15 mouse cellular contexts compared by ENCODE assay signal in genomic region chr13:40910047-40910446, GRCm38 (mm10).
"Had no signal": no experiment of that assay in that cellular context is flagged by ENCODE, and none has a peak within 500 bp of the region (broad histone marks: within the 10 kb centered on the region; RNA-seq: fewer than 3 reads in every experiment).

No protein-coding gene starts in this region.

- H3K27me3 ChIP-seq: kidney, embryonic 15.5 days; limb, embryonic 15.5 days; liver, embryonic 15.5 days; neural tube, embryonic 13.5 days; stomach, embryonic 15.5 days had no signal

- ATAC-seq: inflammation-experienced regulatory T-cells, adult 6 months; midbrain, embryonic 16.5 days had no signal

- H3K4me3 ChIP-seq: kidney, embryonic 15.5 days; limb, embryonic 15.5 days; liver, embryonic 15.5 days; midbrain, embryonic 12.5 days; neural tube, embryonic 13.5 days; stomach, embryonic 15.5 days had no signal

- H3K27ac ChIP-seq: kidney, embryonic 15.5 days; limb, embryonic 15.5 days; liver, embryonic 15.5 days; midbrain, embryonic 12.5 days; neural tube, embryonic 13.5 days; stomach, embryonic 15.5 days had no signal

- DNase-seq: kidney, adult 18-20 months; kidney, postnatal 36 days; layer of hippocampus, adult 9-11 months; layer of hippocampus, postnatal 36 days; lung, embryonic 14.5 days; retina, postnatal 1 day; thymus, postnatal 36 days had no signal

- H3K4me1 ChIP-seq: neural tube, embryonic 13.5 days; stomach, embryonic 15.5 days had no signal

- H3K36me3 ChIP-seq: kidney, embryonic 15.5 days; limb, embryonic 15.5 days; liver, embryonic 15.5 days; midbrain, embryonic 12.5 days; neural tube, embryonic 13.5 days; stomach, embryonic 15.5 days had no signal

- H3K9ac ChIP-seq: kidney, embryonic 15.5 days; limb, embryonic 15.5 days; liver, embryonic 15.5 days; lung, embryonic 14.5 days; midbrain, embryonic 12.5 days; neural tube, embryonic 13.5 days; stomach, embryonic 15.5 days had no signal

- H3K9me3 ChIP-seq: kidney, embryonic 15.5 days; limb, embryonic 15.5 days; liver, embryonic 15.5 days; midbrain, embryonic 12.5 days; neural tube, embryonic 13.5 days; stomach, embryonic 15.5 days had no signal

- H3K4me2 ChIP-seq: kidney, embryonic 15.5 days; limb, embryonic 15.5 days; liver, embryonic 15.5 days; lung, embryonic 14.5 days; midbrain, embryonic 12.5 days; neural tube, embryonic 13.5 days; stomach, embryonic 15.5 days had no signal
